Mouse (Mus musculus): ENCODE measurements at regions not wholly inside any gene's neighbourhood (a gene's known extent, or its start where the extent isn't known, plus 50 kb on each side); places are given as distances from the start of the nearest gene placed in this dataset.

DNA sequence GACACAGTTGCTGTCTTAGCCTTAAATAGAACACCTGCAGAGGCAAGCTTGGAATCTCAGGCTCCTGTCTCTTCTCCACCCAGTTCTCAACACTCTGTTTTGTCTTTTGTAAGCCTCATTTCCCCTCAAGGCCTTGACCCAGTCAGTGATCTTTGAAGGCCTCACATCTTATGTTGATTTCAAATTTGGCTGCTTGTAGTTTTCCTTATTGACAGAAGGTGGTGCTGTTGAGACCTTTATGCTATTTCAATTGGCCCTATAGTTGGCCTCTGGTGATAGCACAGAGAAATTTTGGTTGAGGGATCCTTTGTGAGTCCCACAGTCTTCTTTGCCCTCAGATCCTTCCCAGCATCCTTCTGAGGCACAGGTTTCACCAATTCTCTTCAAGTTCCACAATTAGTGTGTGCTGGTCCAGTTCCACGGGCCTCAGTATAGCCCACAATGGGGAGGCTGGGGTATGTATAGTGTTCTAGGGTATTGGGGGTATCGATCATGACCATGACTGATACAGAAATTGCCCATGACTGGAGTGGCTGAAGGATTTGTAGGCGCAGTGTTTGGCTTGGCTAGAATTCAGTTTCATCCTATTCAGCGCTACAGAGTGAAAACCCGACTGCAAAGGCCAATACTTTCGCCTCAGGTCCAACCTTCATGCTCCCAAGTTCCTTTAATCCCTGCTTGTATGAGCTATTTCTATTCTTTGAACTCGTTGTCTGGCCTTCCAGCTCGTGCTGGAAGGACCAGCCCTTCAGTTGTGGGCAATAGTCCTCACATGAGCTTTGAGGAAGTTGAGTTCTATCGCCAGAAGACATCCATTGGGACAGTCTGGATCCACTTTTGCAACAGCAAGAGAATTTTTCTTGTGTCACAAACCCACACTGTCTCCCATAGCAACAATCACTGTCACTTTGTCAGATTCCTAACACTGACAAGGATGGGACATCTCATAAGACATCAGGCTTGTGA, 110.3 kb downstream of the 4933412E24Rik start:
- TF ChIP-seq POLR2A (IDR thresholded peaks at IDR 0.05; ENCODE audit: borderline replicate concordance, insufficient read depth, low read length): no peak
- TF ChIP-seq CTCF (IDR thresholded peaks at IDR 0.05; ENCODE audit: borderline replicate concordance, insufficient read depth, low read depth, low read length): peak; percentile 10; the same call in 1 of the 2 replicates

Measured in cerebellum, adult 2 months (tissue).